Mouse (Mus musculus) embryonic fibroblast, embryonic 13.5 days (primary cell): Measurements from ENCODE around the gene Macrod1. TPM values are rescaled to one million over a fixed set of nuclear protein-coding genes. Genes with fewer than 3 reads are reported as not detected.

Experiments used
- H3K27ac ChIP-seq: 2 replicates; pipeline ENCODE4 v1.5.1; 2012; ENCODE audit warnings: low read length, control low read depth, inconsistent platforms; ENCODE audit not compliant: insufficient read depth
- H3K4me1 ChIP-seq: 2 replicates; pipeline ENCODE4 v1.6.1; 2011; ENCODE audit warnings: low read length; ENCODE audit not compliant: control insufficient read depth, insufficient read depth
- H3K4me3 ChIP-seq: 2 replicates; pipeline ENCODE4 v1.5.1; 2011; ENCODE audit warnings: mild to moderate bottlenecking, control low read depth, low read length; ENCODE audit not compliant: insufficient read depth
- CTCF ChIP-seq: IDR thresholded peaks from 2 replicates; pipeline ENCODE4 v1.5.1; 2011; ENCODE audit warnings: mild to moderate bottlenecking, control low read depth, low read length, moderate library complexity, borderline replicate concordance; ENCODE audit not compliant: insufficient read depth
- POLR2A ChIP-seq: IDR thresholded peaks from 2 replicates; pipeline ENCODE4 v1.6.1; 2011; ENCODE audit warnings: low read depth, mild to moderate bottlenecking, control low read depth, low read length, moderate library complexity
- polyA plus RNA-seq: library from polyadenylated mRNA; stranded (reverse); fragments of >200 nt; gene quantifications from 2 replicates; pipeline ENCODE4 v1.2.4, GENCODE M21; 2011; ENCODE audit warnings: low read depth; ENCODE audit not compliant: missing spikeins, insufficient read length

The Macrod1 gene
- polyA plus RNA-seq, 1 experiment = 5.2 TPM

GRCm38 (mm10) chr19:7172051-7172866, 115.6 kb downstream of the Macrod1 start:
- H3K27ac ChIP-seq = no peak overlapping the region
- H3K4me1 ChIP-seq = no peaks in the 10 kb centered on the region
- H3K4me3 ChIP-seq = no peak overlapping the region
- TF ChIP-seq POLR2A (no peak), CTCF (no peak)

GRCm38 (mm10) chr19:7176041-7176696, 119.6 kb downstream of the Macrod1 start:
- no peak overlapping the region for H3K27ac ChIP-seq

GRCm38 (mm10) chr19:7177804-7178511, 121.3 kb downstream of the Macrod1 start:
- TF ChIP-seq POLR2A = no peak
- TF ChIP-seq CTCF = no peak
- no peak overlapping the region for H3K27ac ChIP-seq
- peaks cover 15% of the 10 kb centered on the region for H3K4me1 ChIP-seq
- H3K4me3 ChIP-seq = no peak overlapping the region

More at GRCm38 (mm10) chr19:7176041-7176696, 119.6 kb downstream of the Macrod1 start:
- Histone ChIP-seq H3K4me3 (no peak overlapping the region), H3K4me1 (peaks cover 15% of the 10 kb centered on the region)
- TF ChIP-seq POLR2A = no peak
- TF ChIP-seq CTCF = no peak

GRCm38 (mm10) chr19:7178841-7179452, 122.3 kb downstream of the Macrod1 start:
- Histone ChIP-seq H3K27ac (no peak overlapping the region), H3K4me3 (no peak overlapping the region), H3K4me1 (peaks cover 15% of the 10 kb centered on the region)
- no peak for TF ChIP-seq CTCF

GRCm38 (mm10) chr19:7180756-7181405, 124.3 kb downstream of the Macrod1 start:
- no peak overlapping the region for H3K4me3 ChIP-seq
- H3K4me1 ChIP-seq = peaks cover 15% of the 10 kb centered on the region
- no peak for TF ChIP-seq CTCF
- H3K27ac ChIP-seq = no peak overlapping the region

GRCm38 (mm10) chr19:7181496-7181895, 124.9 kb downstream of the Macrod1 start:
- Histone ChIP-seq H3K4me3 (no peak overlapping the region), H3K4me1 (peaks cover 15% of the 10 kb centered on the region), H3K27ac (no peak overlapping the region)
- no peak for TF ChIP-seq CTCF
- TF ChIP-seq POLR2A = no peak

GRCm38 (mm10) chr19:7182273-7182949, 125.8 kb downstream of the Macrod1 start:
- H3K4me3 ChIP-seq = no peak overlapping the region
- peaks cover 15% of the 10 kb centered on the region for H3K4me1 ChIP-seq
- no peak for TF ChIP-seq POLR2A
- no peak for TF ChIP-seq CTCF
- H3K27ac ChIP-seq = no peak overlapping the region

- Histone ChIP-seq H3K27ac (no peak overlapping the region), H3K4me3 (no peak overlapping the region), H3K4me1 (peaks cover 9% of the 10 kb centered on the region)
- TF ChIP-seq POLR2A (no peak), CTCF (no peak)
Measured at GRCm38 (mm10) chr19:7183419-7183818, 126.8 kb downstream of the Macrod1 start.

GRCm38 (mm10) chr19:7185059-7185458, 128.4 kb downstream of the Macrod1 start:
- no peak overlapping the region for H3K4me3 ChIP-seq
- TF ChIP-seq POLR2A (no peak), CTCF (no peak)
- H3K27ac ChIP-seq = no peak overlapping the region
- no peaks in the 10 kb centered on the region for H3K4me1 ChIP-seq
